23 mouse cellular contexts compared by ENCODE assay signal in the genomic region with DNA sequence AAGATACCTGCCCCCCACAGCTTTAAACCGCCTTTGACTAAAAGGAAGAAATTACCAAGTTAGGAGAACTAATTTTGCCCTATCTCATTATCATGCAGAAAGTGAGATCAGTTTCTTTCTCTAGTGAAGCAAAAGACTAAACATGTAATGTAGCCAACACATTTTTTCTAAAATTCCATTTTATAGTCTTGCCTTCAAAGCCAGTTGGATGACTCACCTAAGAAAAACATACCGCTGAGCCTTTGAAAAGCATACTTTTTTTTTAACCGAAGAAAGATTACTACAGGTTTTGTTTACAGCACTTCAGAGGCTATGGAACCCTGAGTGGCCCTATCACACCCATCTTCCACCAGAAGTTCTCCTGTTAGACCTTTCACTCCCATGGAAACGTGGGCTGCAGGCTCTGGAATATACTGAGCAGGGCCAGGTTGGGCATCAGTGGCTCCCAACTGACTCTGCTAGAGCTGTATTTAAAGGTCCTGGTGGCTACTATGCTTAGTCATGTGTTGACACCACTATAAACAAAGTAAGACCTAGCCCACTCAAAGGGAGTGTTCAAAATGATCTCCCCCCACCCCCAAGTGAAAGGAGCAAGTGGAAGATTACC. TPM values are rescaled to one million over a fixed set of nuclear protein-coding genes. Genes with fewer than 3 reads are reported as not detected.
DNase-seq lines count a peak whose midpoint lies in the region; ATAC-seq lines count a peak whose summit lies in the region.
"Had no signal": no experiment of that assay in that cellular context is flagged by ENCODE, and none has a peak within 500 bp of the region (broad histone marks: within the 10 kb centered on the region; RNA-seq: fewer than 3 reads in every experiment).

No protein-coding gene starts in this region.

- H3K4me2 ChIP-seq in intestine, embryonic 16.5 days (ENCODE audit: low read depth, low read length), result no peak overlapping the region
- H3K4me2 ChIP-seq in midbrain, embryonic 15.5 days, result no peak overlapping the region
- H3K4me2 ChIP-seq: embryonic facial prominence, embryonic 13.5 days; forebrain, embryonic 15.5 days; heart, embryonic 11.5 days; hindbrain, embryonic 14.5 days; limb, embryonic 12.5 days; liver, embryonic 12.5 days; lung, embryonic 14.5 days; midbrain, embryonic 12.5 days had no signal

- 46% methylated on average over 4 of the region's 4 CpGs for WGBS in intestine, embryonic 16.5 days
- WGBS in midbrain, embryonic 15.5 days, result 70% methylated on average over 4 of the region's 4 CpGs

- H3K9me3 ChIP-seq in intestine, embryonic 16.5 days (ENCODE audit: control insufficient read depth, low read length), result no peaks in the 10 kb centered on the region
- no peaks in the 10 kb centered on the region for H3K9me3 ChIP-seq in midbrain, embryonic 15.5 days
- H3K9me3 ChIP-seq: embryonic facial prominence, embryonic 13.5 days; forebrain, embryonic 15.5 days; limb, embryonic 12.5 days; liver, embryonic 12.5 days; midbrain, embryonic 12.5 days had no signal

- H3K4me1 ChIP-seq in intestine, embryonic 16.5 days (ENCODE audit: control insufficient read depth, insufficient read depth, low read length), result peaks cover under 1% of the 10 kb centered on the region; the same call in 1 of the 2 replicates
- H3K4me1 ChIP-seq in midbrain, embryonic 15.5 days, result no peaks in the 10 kb centered on the region
- H3K4me1 ChIP-seq: forebrain, embryonic 15.5 days; liver, embryonic 12.5 days; midbrain, embryonic 12.5 days had no signal

- H3K27ac ChIP-seq in intestine, embryonic 16.5 days (ENCODE audit: low read length), result no peak overlapping the region
- no peak overlapping the region for H3K27ac ChIP-seq in midbrain, embryonic 15.5 days
- H3K27ac ChIP-seq: embryonic facial prominence, embryonic 13.5 days; forebrain, embryonic 15.5 days; hindbrain, embryonic 14.5 days; limb, embryonic 12.5 days; liver, embryonic 12.5 days; macrophage; midbrain, embryonic 12.5 days had no signal

- ATAC-seq in intestine, embryonic 16.5 days, result peak; percentile 51
- no peak for ATAC-seq in midbrain, embryonic 15.5 days (replicated peaks)
- ATAC-seq: forebrain, embryonic 15.5 days; liver, embryonic 12.5 days had no signal

- H3K4me3 ChIP-seq in intestine, embryonic 16.5 days (ENCODE audit: low read length), result no peak overlapping the region
- no peak overlapping the region for H3K4me3 ChIP-seq in midbrain, embryonic 15.5 days
- H3K4me3 ChIP-seq: embryonic facial prominence, embryonic 13.5 days; forebrain, embryonic 15.5 days; limb, embryonic 12.5 days; liver, embryonic 12.5 days; midbrain, embryonic 12.5 days had no signal

- no peaks in the 10 kb centered on the region for H3K36me3 ChIP-seq in intestine, embryonic 16.5 days (ENCODE audit: control insufficient read depth, insufficient read depth, low read length)
- H3K36me3 ChIP-seq in midbrain, embryonic 15.5 days (replicated peaks), result 0 out of 2 replicates have a peak, but pooled peaks cover 4% of the 10 kb centered on the region
- H3K36me3 ChIP-seq: embryonic facial prominence, embryonic 13.5 days; forebrain, embryonic 15.5 days; limb, embryonic 12.5 days; liver, embryonic 12.5 days; midbrain, embryonic 12.5 days had no signal

- no peak overlapping the region for H3K9ac ChIP-seq in intestine, embryonic 16.5 days (ENCODE audit: low read depth, low read length)
- no peak overlapping the region for H3K9ac ChIP-seq in midbrain, embryonic 15.5 days
- H3K9ac ChIP-seq: embryonic facial prominence, embryonic 13.5 days; forebrain, embryonic 15.5 days; hindbrain, embryonic 14.5 days; limb, embryonic 12.5 days; liver, embryonic 12.5 days; lung, embryonic 14.5 days; midbrain, embryonic 12.5 days had no signal

- H3K27me3 ChIP-seq in intestine, embryonic 16.5 days (replicated peaks; ENCODE audit: control insufficient read depth, insufficient read depth, low read length), result no peaks in the 10 kb centered on the region
- no peaks in the 10 kb centered on the region for H3K27me3 ChIP-seq in midbrain, embryonic 15.5 days (replicated peaks)
- H3K27me3 ChIP-seq: embryonic facial prominence, embryonic 13.5 days; forebrain, embryonic 15.5 days; limb, embryonic 12.5 days; liver, embryonic 12.5 days; midbrain, embryonic 12.5 days had no signal

- DNase-seq in heart, adult 11 months, result peak; percentile 68
- DNase-seq in heart, adult 8-10 months (ENCODE audit: low spot score), result no peak
- DNase-seq in CD4-positive helper T cell, adult 2 months (ENCODE audit: low read depth, low spot score), result peak; percentile 44
- peak; percentile 61 for DNase-seq in R1 (ENCODE audit: low read depth, low spot score)
- no peak for DNase-seq in urinary bladder, postnatal 4 days (ENCODE audit: low spot score in 2 of 2)
- no peak for DNase-seq in cerebellum, adult 18-20 months
- DNase-seq: cerebellum, postnatal 10 days; heart, postnatal 14 days; kidney, adult 18-20 months; kidney, postnatal 14 days; layer of hippocampus, adult 9-11 months; lung, embryonic 14.5 days; thymus, postnatal 36 days had no signal

RNA-seq across cellular contexts. Expression of a gene that starts 22.0 kb away (rescaled TPM):
- total RNA-seq in heart, adult 8-10 months (2022), result 10 to 100 TPM; 27.7 to 47.5 (median 33.5) TPM
- 121 and 130 TPM in 2 replicates for polyA plus RNA-seq in intestine, embryonic 16.5 days (2015; fragmentation: Nextera tagmentation; extraction: Ambion mirVana)
- 374 and 418 TPM in 2 replicates for polyA plus RNA-seq in midbrain, embryonic 15.5 days (2015; fragmentation: Nextera tagmentation; extraction: Ambion mirVana)

Comparison
In these comparisons a context has a peak if more than half of its experiments do, and no peak if none do; other contexts are left out.
1. DNase-seq: peak in heart, adult 11 months (single experiment), CD4-positive helper T cell, adult 2 months (single experiment) and R1 (single experiment); none in heart, adult 8-10 months (single experiment), urinary bladder, postnatal 4 days (0 of 2) and cerebellum, adult 18-20 months (0 of 2).